Mouse (Mus musculus) cerebellum, adult (tissue): ENCODE measurements around the gene Bbc3.

Experiments
- ATAC-seq: cut with Nextera tagmentation; 2 replicates; pipeline ENCODE4 v1.9.2; 2017; ENCODE audit warnings: mild to moderate bottlenecking, moderate library complexity, mixed read lengths; ENCODE audit not compliant: insufficient number of reproducible peaks, low FRiP score, low TSS enrichment

Bbc3 gene

GRCm38 (mm10) chr7:16313481-16314220 lies 5.5 kb downstream of the Bbc3 start:
- ATAC-seq: peak; percentile 42; the same call in 1 of the 2 replicates

GRCm38 (mm10) chr7:16314221-16314775 lies 6.1 kb downstream of the Bbc3 start:
- 0 out of 2 replicates have a peak, but pooled peaks have one; percentile 21 for ATAC-seq

- ATAC-seq: no peak
Observed at GRCm38 (mm10) chr7:16315222-16315759, 7.1 kb downstream of the Bbc3 start.

GRCm38 (mm10) chr7:16317094-16317493 lies 8.9 kb downstream of the Bbc3 start:
- ATAC-seq: no peak

GRCm38 (mm10) chr7:16319216-16319615 lies 11.0 kb downstream of the Bbc3 start:
- ATAC-seq: no peak

GRCm38 (mm10) chr7:16320479-16320878 lies 12.3 kb downstream of the Bbc3 start:
- ATAC-seq: no peak

GRCm38 (mm10) chr7:16324661-16325060 lies 16.5 kb downstream of the Bbc3 start:
- ATAC-seq: no peak

- peak; percentile 87; the same call in 1 of the 2 replicates for ATAC-seq
Observed at GRCm38 (mm10) chr7:16325920-16326606, 17.9 kb downstream of the Bbc3 start.

- no peak for ATAC-seq
Observed at GRCm38 (mm10) chr7:16326607-16326971, 18.4 kb downstream of the Bbc3 start.

- ATAC-seq: no peak
Observed at GRCm38 (mm10) chr7:16329146-16329545, 21.0 kb downstream of the Bbc3 start.

GRCm38 (mm10) chr7:16337733-16338132 lies 29.5 kb downstream of the Bbc3 start:
- ATAC-seq: no peak

GRCm38 (mm10) chr7:16344598-16344997 lies 36.4 kb downstream of the Bbc3 start:
- ATAC-seq: no peak

- ATAC-seq: no peak
Observed at GRCm38 (mm10) chr7:16345297-16345696, 37.1 kb downstream of the Bbc3 start.

- no peak for ATAC-seq
Observed at GRCm38 (mm10) chr7:16349999-16350398, 41.8 kb downstream of the Bbc3 start.

- no peak for ATAC-seq
Observed at GRCm38 (mm10) chr7:16355854-16356594, 47.8 kb downstream of the Bbc3 start.

- no peak for ATAC-seq
Observed at GRCm38 (mm10) chr7:16357602-16358001, 49.4 kb downstream of the Bbc3 start.

- ATAC-seq: no peak
Observed at GRCm38 (mm10) chr7:16364319-16364718, 56.1 kb downstream of the Bbc3 start.

- ATAC-seq: no peak
Observed at GRCm38 (mm10) chr7:16364901-16365500, 56.8 kb downstream of the Bbc3 start.

GRCm38 (mm10) chr7:16366133-16366646 lies 58.0 kb downstream of the Bbc3 start:
- ATAC-seq: no peak

- ATAC-seq: no peak
Observed at GRCm38 (mm10) chr7:16366669-16367068, 58.5 kb downstream of the Bbc3 start.
